Mouse (Mus musculus): ENCODE results near the gene Gm10670. TPM values are rescaled to one million over a fixed set of nuclear protein-coding genes. Genes with fewer than 3 reads are reported as not detected.

Gm10670 gene
- polyA plus RNA-seq (2012; rRNA removed; ENCODE audit: low replicate concordance), result not detected in 2 replicates

GRCm38 (mm10) chr7:20474825-20475224 is at the start of gene Gm10670:
Gene Gm10670 (minus strand): TSS chr7:20474925.

GRCm38 (mm10) chr7:20510434-20510833 is 35.7 kb upstream of the Gm10670 start, which contains the start of gene Vmn1r103:
Gene Vmn1r103 (minus strand): TSS chr7:20510534.

GRCm38 (mm10) chr7:20442493-20442892 is 32.2 kb downstream of the Gm10670 start, which contains the start of gene Vmn1r101:
Gene Vmn1r101 (minus strand): TSS chr7:20442593.

Other genes starting within 250 kb of the Gm10670 start
- gene Gm4498, start 241.1 kb downstream of the Gm10670 start, polyA plus RNA-seq (2012; rRNA removed; ENCODE audit: low replicate concordance), result not detected in 2 replicates
- gene Gm5890, start 212.1 kb downstream of the Gm10670 start, polyA plus RNA-seq (2012; rRNA removed; ENCODE audit: low replicate concordance), result not detected in 2 replicates
- not detected in 2 replicates for gene Gm4133, start 140.9 kb downstream of the Gm10670 start, polyA plus RNA-seq (2012; rRNA removed; ENCODE audit: low replicate concordance)
- not detected in 2 replicates for gene Gm5728, start 99.5 kb downstream of the Gm10670 start, polyA plus RNA-seq (2012; rRNA removed; ENCODE audit: low replicate concordance)
- gene Vmn1r100, start 57.0 kb downstream of the Gm10670 start, polyA plus RNA-seq (2012; rRNA removed; ENCODE audit: low replicate concordance), result not detected in 2 replicates
- gene Vmn1r101, start 32.3 kb downstream of the Gm10670 start, polyA plus RNA-seq (2012; rRNA removed; ENCODE audit: low replicate concordance), result not detected in 2 replicates
- not detected in 2 replicates for gene Vmn1r103, start 35.6 kb upstream of the Gm10670 start, polyA plus RNA-seq (2012; rRNA removed; ENCODE audit: low replicate concordance)
- gene Vmn1r104, start 58.9 kb upstream of the Gm10670 start, polyA plus RNA-seq (2012; rRNA removed; ENCODE audit: low replicate concordance), result not detected in 2 replicates
- not detected in 2 replicates for gene Gm5726, start 70.8 kb upstream of the Gm10670 start, polyA plus RNA-seq (2012; rRNA removed; ENCODE audit: low replicate concordance)
- gene Gm4141, start 101.3 kb upstream of the Gm10670 start, polyA plus RNA-seq (2012; rRNA removed; ENCODE audit: low replicate concordance), result not detected in 2 replicates
- not detected in 2 replicates for gene Gm4513, start 124.1 kb upstream of the Gm10670 start, polyA plus RNA-seq (2012; rRNA removed; ENCODE audit: low replicate concordance)
- not detected in 2 replicates for gene Vmn1r107, start 194.0 kb upstream of the Gm10670 start, polyA plus RNA-seq (2012; rRNA removed; ENCODE audit: low replicate concordance)
- gene Vmn1r111, start 228.3 kb upstream of the Gm10670 start, polyA plus RNA-seq (2012; rRNA removed; ENCODE audit: low replicate concordance), result not detected in 2 replicates

All from duodenum, adult 2 months (tissue).